Mouse (Mus musculus) brain, embryonic 14.5 days (tissue): Measurements from ENCODE around the gene Focad.

ENCODE experiments used
- CTCF ChIP-seq: fragments of 200-500 bp; IDR thresholded peaks from 2 replicates; pipeline ENCODE4 v1.5.1; 2012; ENCODE audit warnings: inconsistent platforms, mild to moderate bottlenecking, moderate library complexity, borderline replicate concordance; ENCODE audit not compliant: insufficient read depth, insufficient read length; ENCODE audit errors: extremely low read depth
- POLR2A ChIP-seq: fragments of 200-500 bp; IDR thresholded peaks from 2 replicates; pipeline ENCODE4 v1.6.1; 2012; ENCODE audit warnings: mild to moderate bottlenecking, inconsistent platforms, borderline replicate concordance; ENCODE audit not compliant: poor library complexity, insufficient read depth, insufficient read length, severe bottlenecking; ENCODE audit errors: extremely low read depth

DNA sequence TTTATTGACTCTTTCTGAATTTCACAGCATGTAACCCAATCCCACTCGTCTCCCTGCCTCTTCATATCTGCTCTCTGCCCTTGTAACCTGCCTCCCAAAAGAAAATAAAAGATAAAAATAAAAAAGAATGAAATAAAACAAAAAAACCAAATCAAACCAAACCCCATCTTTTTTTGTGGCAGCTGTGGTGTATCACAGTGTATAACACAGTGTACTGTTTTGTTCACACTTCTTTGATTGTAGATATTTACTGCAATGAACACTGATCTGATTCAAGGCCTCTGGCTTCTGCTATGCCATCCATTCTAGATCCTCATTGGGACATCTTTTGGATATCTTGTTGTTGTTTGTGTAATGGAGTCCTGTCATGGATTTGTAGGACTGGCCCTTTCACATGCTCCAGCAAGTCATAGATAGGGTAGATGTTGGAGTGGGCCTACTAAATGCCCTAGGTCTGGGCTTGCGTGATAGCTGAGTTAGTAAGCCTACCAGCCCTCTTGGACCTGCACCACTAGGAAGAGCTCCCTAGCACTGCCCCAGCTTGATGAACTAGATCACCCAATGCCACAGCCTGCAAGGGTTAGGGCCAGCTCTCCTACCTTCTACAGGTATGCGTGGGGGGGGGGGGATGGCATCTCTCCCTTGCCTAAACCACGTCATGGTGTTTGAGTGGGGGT, 181.8 kb downstream of the Focad start:
- TF ChIP-seq CTCF: no peak
- TF ChIP-seq POLR2A: no peak
